Mouse (Mus musculus) layer of hippocampus, postnatal 10 days (tissue): ENCODE measurements around the gene Dnaaf3. TPM values are rescaled to one million over a fixed set of nuclear protein-coding genes. Genes with fewer than 3 reads are reported as not detected.

Source experiments
- DNase-seq, 2 experiments: peaks; one replicate each; pipeline ENCODE4 v3.0.0; 2021; ENCODE audit warnings: low spot score in 2 of 2
- microRNA-seq, 2 experiments: library from miRNA; unstranded; fragments of <30 nt; microRNA quantifications; one replicate each; pipeline ENCODE4 v1.2.0; 2021
- total RNA-seq, 2 experiments: library from RNA; stranded (reverse); gene quantifications; 2 replicates each; pipeline ENCODE4 v1.2.3; 2021

The Dnaaf3 gene
- total RNA-seq, 2 experiments from 2014 or later: 1.2 to 1.4 TPM

- DNase-seq: peak; percentile 96 to 98
These were observed 30.5 kb downstream of the Dnaaf3 start, which contains the start of gene Ppp1r12c for GRCm38 (mm10) chr7:4501558-4502397. Ppp1r12c (minus strand) TSS chr7:4501680.

- peak; percentile 65 to 68 for DNase-seq
These were observed 31.3 kb downstream of the Dnaaf3 start for GRCm38 (mm10) chr7:4500892-4501471.

GRCm38 (mm10) chr7:4499034-4499433 lies 33.2 kb downstream of the Dnaaf3 start:
- DNase-seq: no peak

- DNase-seq: peak in 1 of 2 experiments; percentile 46
These were observed 34.0 kb downstream of the Dnaaf3 start for GRCm38 (mm10) chr7:4498251-4498650.

- no peak for DNase-seq
These were observed 34.9 kb downstream of the Dnaaf3 start for GRCm38 (mm10) chr7:4497271-4497903.

- DNase-seq: no peak
These were observed 35.8 kb downstream of the Dnaaf3 start for GRCm38 (mm10) chr7:4496468-4496867.

GRCm38 (mm10) chr7:4493991-4494390 lies 38.3 kb downstream of the Dnaaf3 start:
- DNase-seq: no peak

GRCm38 (mm10) chr7:4492284-4493224 lies 39.7 kb downstream of the Dnaaf3 start:
- DNase-seq: no peak

GRCm38 (mm10) chr7:4491308-4491707 lies 40.9 kb downstream of the Dnaaf3 start:
- no peak for DNase-seq

GRCm38 (mm10) chr7:4482281-4482680 lies 50.0 kb downstream of the Dnaaf3 start:
- DNase-seq: no peak

- DNase-seq: peak; percentile 50
These were observed 52.6 kb downstream of the Dnaaf3 start for GRCm38 (mm10) chr7:4479674-4480073.

GRCm38 (mm10) chr7:4478796-4479291 lies 53.4 kb downstream of the Dnaaf3 start:
- DNase-seq: no peak

- DNase-seq: peak; percentile 46 to 69
These were observed 54.0 kb downstream of the Dnaaf3 start for GRCm38 (mm10) chr7:4478021-4478795.

GRCm38 (mm10) chr7:4473940-4474339 lies 58.3 kb downstream of the Dnaaf3 start:
- no peak for DNase-seq

Small RNAs within 50 kb of the gene (microRNA-seq; reads per million reads assigned to microRNA genes)
- gene Gm23577: 0 reads per million in 2 experiments

Other genes starting within 250 kb of the Dnaaf3 start
- gene Ncr1, start 194.7 kb downstream of the Dnaaf3 start, total RNA-seq: not detected
- gene Gp6, start 134.7 kb downstream of the Dnaaf3 start, total RNA-seq: under 1 TPM in 1 of 2 experiments, not detected in 1; 0.07 TPM
- 10 to 100 TPM; 33.6 to 40.1 TPM for gene Rdh13, start 86.8 kb downstream of the Dnaaf3 start, total RNA-seq
- gene Eps8l1, start 71.8 kb downstream of the Dnaaf3 start, total RNA-seq: 1 to 10 TPM; 3.2 to 4.9 TPM
- gene Ppp1r12c, start 30.8 kb downstream of the Dnaaf3 start, total RNA-seq: 100 to 1,000 TPM; 114 to 125 TPM
- 1 to 10 TPM; 2.0 to 2.9 TPM for gene Tnnt1, start 16.1 kb downstream of the Dnaaf3 start, total RNA-seq
- gene Tnni3, start 8.2 kb downstream of the Dnaaf3 start, total RNA-seq: 1 to 10 TPM in 1 of 2 experiments, under 1 TPM in 1; 0.94 to 2.0 TPM
- gene Syt5, start 15.1 kb upstream of the Dnaaf3 start, total RNA-seq: 100 to 1,000 TPM; 203 to 205 TPM
- 1 to 10 TPM; 1.1 TPM for gene Ptprh, start 71.6 kb upstream of the Dnaaf3 start, total RNA-seq
- 10 to 100 TPM; 13.9 to 18.5 TPM for gene Tmem86b, start 99.0 kb upstream of the Dnaaf3 start, total RNA-seq
- gene Ppp6r1, start 126.6 kb upstream of the Dnaaf3 start, total RNA-seq: 100 to 1,000 TPM; 112 to 121 TPM
- 10 to 100 TPM; 93.2 to 97.2 TPM for gene Hspbp1, start 152.6 kb upstream of the Dnaaf3 start, total RNA-seq
- gene Brsk1, start 158.2 kb upstream of the Dnaaf3 start, total RNA-seq: 100 to 1,000 TPM; 280 to 313 TPM
- not detected for gene Tmem150b, start 192.8 kb upstream of the Dnaaf3 start, total RNA-seq
- gene Kmt5c, start 207.7 kb upstream of the Dnaaf3 start, total RNA-seq: 10 to 100 TPM; 43.5 to 45.9 TPM
- gene Cox6b2, start 220.6 kb upstream of the Dnaaf3 start, total RNA-seq: 1 to 10 TPM; 6.5 to 9.8 TPM
- gene Fam71e2, start 238.8 kb upstream of the Dnaaf3 start, total RNA-seq: not detected